Mouse (Mus musculus): ENCODE measurements around the gene Gm9803. TPM values are rescaled to one million over a fixed set of nuclear protein-coding genes. Genes with fewer than 3 reads are reported as not detected.

The Gm9803 gene
- polyA plus RNA-seq, 1 experiment from 2014 or later, result 25.4 TPM

DNA sequence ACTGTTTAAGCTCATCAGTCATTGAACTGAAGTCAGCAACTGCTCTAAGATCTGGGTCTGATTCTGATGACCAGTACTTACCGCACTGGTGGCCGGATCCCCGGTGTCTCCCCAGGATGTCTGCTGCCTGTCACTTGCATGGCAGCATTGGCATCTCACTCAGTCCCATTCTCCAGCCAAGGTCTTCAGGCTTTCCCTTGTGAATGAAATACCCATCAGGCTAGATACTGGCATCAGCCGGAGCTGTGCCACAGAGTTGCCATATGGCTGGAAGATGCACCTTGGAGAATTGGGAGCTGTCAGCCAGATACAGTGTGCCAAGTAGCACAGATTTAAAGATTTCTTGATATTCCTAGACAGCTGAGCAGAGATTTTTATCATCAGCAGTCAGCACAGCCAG is 21.3 kb upstream of the Gm9803 start:
- H3K4me1 ChIP-seq (replicated peaks; ENCODE audit: control insufficient read depth, insufficient read depth, low read length), result no peaks in the 10 kb centered on the region
- ATAC-seq (ENCODE audit: low FRiP score) (peak; percentile 40; the same call in 1 of the 2 replicates), DNase-seq (ENCODE audit: low spot score) (no peak)
- H3K36me3 ChIP-seq (replicated peaks; ENCODE audit: control insufficient read depth, insufficient read depth), result peaks cover 30% of the 10 kb centered on the region
- no peak overlapping the region for H3K27ac ChIP-seq
- no peaks in the 10 kb centered on the region for H3K27me3 ChIP-seq (ENCODE audit: control insufficient read depth, insufficient read depth, low read length)
- H3K9me3 ChIP-seq (ENCODE audit: control insufficient read depth, low read length), result no peaks in the 10 kb centered on the region
- H3K4me3 ChIP-seq (replicated peaks; ENCODE audit: low read length), result no peak overlapping the region
- 85% methylated on average over 4 of the region's 4 CpGs for WGBS
- H3K9ac ChIP-seq, result no peak overlapping the region
- H3K4me2 ChIP-seq (replicated peaks), result no peak overlapping the region

- Histone ChIP-seq H3K27me3 (ENCODE audit: control insufficient read depth, insufficient read depth, low read length) (no peaks in the 10 kb centered on the region), H3K4me1 (replicated peaks; ENCODE audit: control insufficient read depth, insufficient read depth, low read length) (no peaks in the 10 kb centered on the region), H3K4me2 (replicated peaks) (no peak overlapping the region), H3K9ac (no peak overlapping the region), H3K9me3 (ENCODE audit: control insufficient read depth, low read length) (no peaks in the 10 kb centered on the region), H3K36me3 (replicated peaks; ENCODE audit: control insufficient read depth, insufficient read depth) (peaks cover 18% of the 10 kb centered on the region), H3K27ac (no peak overlapping the region), H3K4me3 (replicated peaks; ENCODE audit: low read length) (no peak overlapping the region)
- ATAC-seq (ENCODE audit: low FRiP score), result no peak
- 100% methylated on average over 1 of the region's 1 CpGs for WGBS
- no peak for DNase-seq (ENCODE audit: low spot score)
Measured at GRCm38 (mm10) chr10:43504291-43504690, 19.6 kb upstream of the Gm9803 start.

DNA sequence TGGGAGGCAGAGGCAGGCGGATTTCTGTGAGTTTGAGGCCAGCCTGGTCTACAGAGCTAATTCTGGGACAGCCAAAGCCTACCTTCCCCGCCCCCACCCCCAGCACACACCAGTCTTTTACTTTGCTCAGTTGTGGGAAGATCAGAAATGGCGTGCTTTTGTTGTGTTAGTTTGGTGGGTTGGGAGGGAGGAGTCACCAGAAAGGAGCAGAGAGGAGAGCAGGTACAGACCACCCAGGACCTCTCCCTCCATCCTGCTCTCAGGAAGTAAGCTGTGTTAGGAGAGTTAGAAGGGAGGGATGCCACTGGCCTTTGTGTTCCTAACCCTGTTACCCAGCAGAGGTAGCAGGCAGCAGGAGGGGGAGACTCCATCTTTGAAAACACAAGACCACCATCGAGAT is 16.8 kb upstream of the Gm9803 start:
- Histone ChIP-seq H3K36me3 (replicated peaks; ENCODE audit: control insufficient read depth, insufficient read depth) (peaks cover 34% of the 10 kb centered on the region), H3K4me1 (replicated peaks; ENCODE audit: control insufficient read depth, insufficient read depth, low read length) (no peaks in the 10 kb centered on the region), H3K27ac (no peak overlapping the region), H3K27me3 (ENCODE audit: control insufficient read depth, insufficient read depth, low read length) (no peaks in the 10 kb centered on the region), H3K9me3 (ENCODE audit: control insufficient read depth, low read length) (no peaks in the 10 kb centered on the region), H3K4me3 (replicated peaks; ENCODE audit: low read length) (no peak overlapping the region), H3K9ac (no peak overlapping the region), H3K4me2 (replicated peaks) (no peak overlapping the region)
- WGBS, result 71% methylated on average over 4 of the region's 4 CpGs
- ATAC-seq (ENCODE audit: low FRiP score) (no peak), DNase-seq (ENCODE audit: low spot score) (no peak)

- Histone ChIP-seq H3K4me1 (replicated peaks; ENCODE audit: control insufficient read depth, insufficient read depth, low read length) (no peaks in the 10 kb centered on the region), H3K9ac (no peak overlapping the region), H3K36me3 (replicated peaks; ENCODE audit: control insufficient read depth, insufficient read depth) (peaks cover 37% of the 10 kb centered on the region), H3K27ac (no peak overlapping the region), H3K4me3 (replicated peaks; ENCODE audit: low read length) (no peak overlapping the region), H3K27me3 (ENCODE audit: control insufficient read depth, insufficient read depth, low read length) (no peaks in the 10 kb centered on the region), H3K9me3 (ENCODE audit: control insufficient read depth, low read length) (no peaks in the 10 kb centered on the region), H3K4me2 (replicated peaks) (no peak overlapping the region)
- DNase-seq (ENCODE audit: low spot score) (no peak), ATAC-seq (ENCODE audit: low FRiP score) (no peak)
- 98% methylated on average over 7 of the region's 7 CpGs for WGBS
Measured at GRCm38 (mm10) chr10:43509228-43509627, 14.7 kb upstream of the Gm9803 start.

GRCm38 (mm10) chr10:43512976-43513375 is 10.9 kb upstream of the Gm9803 start:
- no peak overlapping the region for H3K27ac ChIP-seq
- H3K27me3 ChIP-seq (ENCODE audit: control insufficient read depth, insufficient read depth, low read length), result no peaks in the 10 kb centered on the region
- WGBS, result 94% methylated on average over 10 of the region's 10 CpGs
- ATAC-seq (ENCODE audit: low FRiP score) (no peak), DNase-seq (ENCODE audit: low spot score) (no peak)
- H3K9ac ChIP-seq, result no peak overlapping the region
- H3K36me3 ChIP-seq (replicated peaks; ENCODE audit: control insufficient read depth, insufficient read depth), result peaks cover 28% of the 10 kb centered on the region
- H3K4me2 ChIP-seq (replicated peaks), result no peak overlapping the region
- H3K9me3 ChIP-seq (ENCODE audit: control insufficient read depth, low read length), result no peaks in the 10 kb centered on the region
- H3K4me3 ChIP-seq (replicated peaks; ENCODE audit: low read length), result no peak overlapping the region
- H3K4me1 ChIP-seq (replicated peaks; ENCODE audit: control insufficient read depth, insufficient read depth, low read length), result no peaks in the 10 kb centered on the region

DNA sequence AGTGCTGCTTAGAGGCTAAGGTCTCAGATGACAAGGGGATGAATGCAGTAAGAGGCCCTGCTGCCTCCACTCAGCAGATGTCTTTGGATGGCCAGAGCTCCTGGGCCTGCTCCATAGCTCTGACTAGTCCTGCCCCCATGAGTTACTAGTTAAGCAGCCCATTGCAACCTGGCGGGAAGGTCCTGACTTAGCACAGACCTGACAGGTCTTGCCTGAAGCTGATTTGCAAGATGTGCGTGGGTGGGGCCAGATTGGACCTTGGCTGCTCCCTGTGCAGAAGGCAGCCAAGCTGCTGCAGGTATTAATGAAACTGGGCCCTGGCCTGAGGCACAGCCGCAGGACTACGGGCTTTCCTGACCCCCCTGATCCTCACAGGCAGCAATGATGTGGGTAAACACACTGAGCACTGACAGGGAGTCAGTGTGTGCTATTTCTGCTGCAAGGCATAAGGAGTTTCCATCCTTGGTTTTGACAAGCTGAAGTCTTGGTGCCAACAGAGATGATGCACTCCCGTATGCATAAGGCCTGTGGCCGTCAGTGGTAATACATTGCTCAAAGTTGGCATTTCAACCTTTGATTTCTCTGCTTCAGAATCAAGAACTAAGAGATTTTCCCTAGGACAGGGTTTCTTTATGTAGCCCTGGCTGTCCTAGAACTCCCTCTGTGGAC is 6.8 kb upstream of the Gm9803 start:
- DNase-seq (ENCODE audit: low spot score) (no peak), ATAC-seq (ENCODE audit: low FRiP score) (no peak)
- 77% methylated on average over 6 of the region's 6 CpGs for WGBS
- Histone ChIP-seq H3K36me3 (replicated peaks; ENCODE audit: control insufficient read depth, insufficient read depth) (peaks cover 3% of the 10 kb centered on the region), H3K9ac (no peak overlapping the region), H3K4me2 (replicated peaks) (no peak overlapping the region), H3K4me1 (replicated peaks; ENCODE audit: control insufficient read depth, insufficient read depth, low read length) (no peaks in the 10 kb centered on the region), H3K27ac (no peak overlapping the region), H3K27me3 (ENCODE audit: control insufficient read depth, insufficient read depth, low read length) (no peaks in the 10 kb centered on the region), H3K4me3 (replicated peaks; ENCODE audit: low read length) (no peak overlapping the region), H3K9me3 (ENCODE audit: control insufficient read depth, low read length) (no peaks in the 10 kb centered on the region)

- WGBS, result 65% methylated on average over 4 of the region's 4 CpGs
- Histone ChIP-seq H3K27me3 (ENCODE audit: control insufficient read depth, insufficient read depth, low read length) (no peaks in the 10 kb centered on the region), H3K4me2 (replicated peaks) (no peak overlapping the region), H3K9ac (no peak overlapping the region), H3K4me3 (replicated peaks; ENCODE audit: low read length) (no peak overlapping the region), H3K36me3 (replicated peaks; ENCODE audit: control insufficient read depth, insufficient read depth) (no peaks in the 10 kb centered on the region; the same call in 1 of the 2 replicates), H3K4me1 (replicated peaks; ENCODE audit: control insufficient read depth, insufficient read depth, low read length) (no peaks in the 10 kb centered on the region), H3K27ac (no peak overlapping the region), H3K9me3 (ENCODE audit: control insufficient read depth, low read length) (no peaks in the 10 kb centered on the region)
- ATAC-seq (ENCODE audit: low FRiP score) (no peak), DNase-seq (ENCODE audit: low spot score) (no peak)
Measured at GRCm38 (mm10) chr10:43517836-43518235, 6.0 kb upstream of the Gm9803 start.

DNA sequence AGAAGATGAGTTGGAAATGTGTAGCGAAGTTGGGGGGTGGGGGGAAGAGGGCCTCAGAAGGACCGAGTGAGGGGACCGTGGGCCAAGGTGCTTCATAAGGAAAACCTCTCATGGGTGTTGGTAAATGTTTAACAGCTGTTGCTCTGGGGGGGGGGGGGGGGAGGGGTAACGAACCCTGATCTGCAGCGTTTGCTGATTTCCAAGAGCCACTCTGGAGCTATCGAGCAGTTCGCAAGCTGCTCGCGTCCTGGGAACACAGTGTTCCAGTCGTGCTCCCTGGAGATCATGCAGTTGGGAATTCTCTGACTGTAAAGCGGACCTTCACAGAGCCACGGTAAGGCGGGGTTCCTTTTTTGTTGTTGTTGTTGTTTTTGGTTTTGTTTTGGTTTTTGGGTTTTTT is 5.5 kb upstream of the Gm9803 start:
- DNase-seq (ENCODE audit: low spot score) (no peak), ATAC-seq (ENCODE audit: low FRiP score) (no peak)

DNA sequence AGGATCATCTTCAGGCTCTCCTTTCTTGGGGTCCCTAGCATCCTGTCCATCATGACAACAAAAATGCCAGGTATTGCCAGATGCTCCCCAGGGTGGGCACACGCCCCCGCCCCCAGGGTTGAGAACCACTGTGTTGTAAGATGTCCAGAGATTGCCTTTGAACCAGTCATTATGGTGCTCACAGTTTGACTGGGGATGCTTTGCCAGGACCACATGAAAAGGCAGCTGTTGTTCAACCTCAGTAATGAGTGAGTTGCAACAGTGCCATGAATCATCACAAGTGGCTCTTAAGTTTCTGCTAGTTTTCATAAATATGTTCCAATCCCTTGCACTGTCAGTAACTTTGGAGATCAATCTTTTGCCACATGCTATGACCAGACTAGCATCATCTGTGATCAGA is 3.9 kb upstream of the Gm9803 start:
- DNase-seq (ENCODE audit: low spot score) (no peak), ATAC-seq (ENCODE audit: low FRiP score) (no peak)
- Histone ChIP-seq H3K9ac (no peak overlapping the region), H3K4me1 (replicated peaks; ENCODE audit: control insufficient read depth, insufficient read depth, low read length) (no peaks in the 10 kb centered on the region), H3K27me3 (ENCODE audit: control insufficient read depth, insufficient read depth, low read length) (no peaks in the 10 kb centered on the region), H3K36me3 (replicated peaks; ENCODE audit: control insufficient read depth, insufficient read depth) (peaks cover 4% of the 10 kb centered on the region; the same call in 1 of the 2 replicates), H3K27ac (no peak overlapping the region), H3K4me2 (replicated peaks) (no peak overlapping the region), H3K4me3 (replicated peaks; ENCODE audit: low read length) (no peak overlapping the region), H3K9me3 (ENCODE audit: control insufficient read depth, low read length) (no peaks in the 10 kb centered on the region)
- 92% methylated on average over 2 of the region's 2 CpGs for WGBS

More for the DNA sequence above, 5.5 kb upstream of the Gm9803 start:
- H3K36me3 ChIP-seq (replicated peaks; ENCODE audit: control insufficient read depth, insufficient read depth), result no peaks in the 10 kb centered on the region; the same call in 1 of the 2 replicates
- no peak overlapping the region for H3K4me2 ChIP-seq (replicated peaks)
- WGBS, result 66% methylated on average over 11 of the region's 13 CpGs
- H3K4me1 ChIP-seq (replicated peaks; ENCODE audit: control insufficient read depth, insufficient read depth, low read length), result no peaks in the 10 kb centered on the region
- H3K27me3 ChIP-seq (ENCODE audit: control insufficient read depth, insufficient read depth, low read length), result no peaks in the 10 kb centered on the region
- no peak overlapping the region for H3K27ac ChIP-seq
- H3K9ac ChIP-seq, result no peak overlapping the region
- H3K9me3 ChIP-seq (ENCODE audit: control insufficient read depth, low read length), result no peaks in the 10 kb centered on the region
- no peak overlapping the region for H3K4me3 ChIP-seq (replicated peaks; ENCODE audit: low read length)
